Mouse (Mus musculus) testis, postnatal 10 days (tissue): ENCODE results near the gene Frmd6.

ENCODE experiments used
- DNase-seq: peaks from one replicate; pipeline ENCODE4 v3.0.0; 2021; ENCODE audit warnings: low spot score

Frmd6 gene

GRCm38 (mm10) chr12:70824729-70825650 lies at the start of gene Frmd6:
TSS of gene Frmd6 (plus strand) at chr12:70825514.
- peak; percentile 98 for DNase-seq

DNA sequence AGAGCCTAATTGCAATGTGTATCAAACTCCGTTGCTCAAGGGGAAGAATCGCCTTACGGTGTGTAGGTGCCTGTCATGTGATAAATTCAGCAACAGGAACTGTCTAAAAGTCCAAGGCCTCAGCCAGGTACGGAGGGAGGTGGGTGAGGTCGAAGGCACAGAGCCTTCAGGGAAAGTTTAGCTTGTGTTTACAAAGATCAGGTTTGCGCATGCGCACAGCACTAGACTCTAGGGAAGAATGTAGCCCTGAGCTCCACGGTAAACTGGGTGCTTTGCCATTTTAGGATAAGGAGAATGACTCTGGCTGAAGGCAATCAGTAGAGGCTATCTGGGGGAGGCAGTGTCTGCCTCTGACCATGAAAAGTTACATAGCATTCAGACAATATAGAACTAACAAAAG lies 49.7 kb upstream of the Frmd6 start:
- DNase-seq, result peak; percentile 72

DNA sequence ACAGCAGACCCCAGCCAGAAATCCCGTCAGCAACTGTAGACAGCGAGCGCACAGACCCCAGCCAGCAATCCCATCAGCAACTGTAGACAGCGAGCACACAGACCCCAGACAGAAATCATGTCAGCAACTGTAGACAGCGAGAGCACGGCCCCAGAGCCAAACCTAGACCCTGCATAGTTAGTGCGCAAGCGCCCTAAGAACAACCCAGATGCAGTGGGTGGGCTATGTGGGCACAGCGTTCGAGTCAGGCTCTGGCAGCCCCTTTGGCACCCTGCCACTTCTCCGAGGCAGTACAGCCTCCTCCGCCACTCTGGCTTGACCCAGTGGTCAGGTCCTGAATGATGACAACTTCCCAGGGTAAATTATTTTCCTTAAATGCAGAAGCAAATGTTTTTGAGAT lies 48.6 kb upstream of the Frmd6 start:
- peak; percentile 73 for DNase-seq

DNA sequence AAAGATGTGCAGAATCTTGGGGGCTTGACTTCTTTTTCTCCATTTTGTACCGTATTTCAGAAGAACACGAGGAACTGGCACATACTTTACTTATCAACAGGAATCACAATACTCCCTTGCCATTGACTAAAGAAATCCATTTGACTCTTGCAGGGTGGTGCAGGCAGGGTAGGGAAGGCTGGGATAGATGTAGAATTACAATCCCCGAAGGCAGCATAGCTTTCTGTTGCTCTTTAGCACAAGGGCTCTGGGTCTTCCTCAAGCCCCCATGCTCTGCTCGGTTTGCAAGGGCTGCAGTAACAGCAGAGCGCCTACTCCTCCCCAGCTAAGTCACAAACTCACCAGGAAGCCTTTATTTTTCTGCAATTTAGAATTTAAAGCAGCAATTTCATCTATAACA lies 47.8 kb upstream of the Frmd6 start:
- DNase-seq, result no peak

DNA sequence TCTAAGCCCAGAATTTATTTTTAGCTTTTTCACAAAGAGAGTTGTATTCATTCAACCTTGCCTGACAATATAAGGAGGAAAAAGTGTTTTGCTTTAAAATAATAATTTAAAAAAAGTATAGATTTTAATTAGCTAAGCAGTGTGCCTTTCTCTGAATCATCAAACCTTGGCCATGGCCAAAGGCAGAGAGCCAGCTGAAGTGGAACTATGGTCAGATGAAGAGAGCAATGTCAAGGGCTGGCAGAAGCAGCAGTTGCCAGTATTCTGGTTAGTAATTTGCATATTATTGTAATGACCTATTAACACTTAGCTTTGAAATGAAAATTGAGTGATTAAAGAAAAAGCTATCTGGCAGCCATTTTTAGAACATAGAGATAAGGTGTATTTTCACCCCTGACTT lies 47.4 kb upstream of the Frmd6 start:
- no peak for DNase-seq

- DNase-seq, result no peak
Measured at GRCm38 (mm10) chr12:70778271-70778670, 47.0 kb upstream of the Frmd6 start.

- no peak for DNase-seq
Measured at GRCm38 (mm10) chr12:70778724-70779123, 46.6 kb upstream of the Frmd6 start.

DNA sequence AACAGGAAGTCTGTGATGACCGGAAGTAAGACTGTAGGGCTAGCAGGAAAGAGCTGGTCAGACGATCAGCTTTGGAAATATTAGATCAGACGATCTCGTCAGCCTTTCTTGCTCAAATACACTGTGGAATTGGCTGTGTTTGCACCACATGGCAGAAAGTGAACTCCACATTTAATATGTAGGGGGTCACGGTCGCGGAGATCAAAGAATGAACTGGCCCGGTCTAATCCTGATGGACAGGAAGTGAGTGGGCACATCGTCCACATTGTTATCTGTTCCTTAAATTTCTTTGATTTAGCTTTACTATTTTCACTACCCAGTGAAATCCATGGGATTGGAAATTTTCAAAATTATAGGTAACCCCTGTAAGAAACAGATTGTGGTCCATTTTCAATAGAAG lies 42.3 kb upstream of the Frmd6 start:
- no peak for DNase-seq

DNA sequence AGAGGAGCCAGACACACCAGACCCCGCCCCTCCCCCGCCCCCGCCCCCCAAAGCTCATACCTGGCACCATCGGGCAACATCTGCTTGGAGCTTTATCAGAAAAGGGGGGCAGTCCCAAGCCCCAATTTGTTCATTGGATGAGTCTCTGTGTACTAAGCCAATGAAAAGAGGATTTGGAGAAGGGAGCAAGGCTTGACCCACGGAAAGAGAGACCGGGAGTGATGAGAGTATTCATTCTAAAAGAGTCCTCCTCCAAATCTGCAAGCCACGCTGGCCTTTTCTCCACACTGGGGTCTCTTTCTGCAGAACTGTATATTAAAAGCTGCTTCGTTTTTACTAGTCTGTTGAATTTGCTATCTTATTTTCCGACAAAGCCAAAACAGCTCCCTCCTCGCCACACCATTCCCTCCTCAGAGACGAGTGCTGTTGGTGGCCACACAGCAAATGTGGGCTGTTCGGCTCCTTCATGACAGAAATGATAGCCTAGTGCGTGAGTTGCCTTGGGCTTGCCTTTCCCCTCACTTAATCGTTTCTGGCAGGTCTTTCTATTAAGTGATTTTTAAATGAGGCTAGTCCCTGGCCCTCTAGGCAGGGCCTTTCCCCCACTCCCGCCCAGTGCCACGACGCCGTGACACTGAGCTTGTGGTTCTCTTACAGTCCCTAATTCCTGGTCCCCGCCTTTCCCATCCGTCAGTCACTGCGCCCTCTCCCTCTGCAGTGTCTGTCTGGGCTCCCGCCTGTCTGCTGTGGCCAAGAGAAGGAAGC lies 41.7 kb upstream of the Frmd6 start:
- no peak for DNase-seq

DNA sequence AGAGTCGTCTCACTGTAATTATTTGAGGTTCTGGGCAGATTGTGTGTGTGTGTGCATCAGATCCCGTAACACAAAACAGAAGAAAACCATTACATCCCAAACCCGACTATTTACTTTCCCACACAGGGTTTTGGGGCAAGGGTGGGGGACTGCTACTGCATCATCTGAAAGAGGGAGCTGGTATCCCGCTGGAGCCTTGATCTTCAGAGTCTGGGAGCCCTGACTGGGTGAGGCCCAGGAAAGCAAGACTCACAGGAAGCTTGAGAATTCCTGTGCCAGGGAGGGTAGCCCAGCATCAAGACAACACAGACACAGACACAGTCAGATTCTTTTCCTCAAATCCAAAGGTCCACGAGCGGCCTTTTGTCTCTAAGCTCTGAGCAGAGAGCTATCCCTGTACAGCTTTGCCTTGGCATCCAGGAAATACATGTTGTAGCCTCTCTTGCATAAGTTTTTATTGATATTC lies 41.0 kb upstream of the Frmd6 start:
- no peak for DNase-seq

GRCm38 (mm10) chr12:70789341-70789740 lies 36.0 kb upstream of the Frmd6 start:
- DNase-seq, result no peak

GRCm38 (mm10) chr12:70793291-70793690 lies 32.0 kb upstream of the Frmd6 start:
- DNase-seq, result no peak

- DNase-seq, result no peak
Measured at GRCm38 (mm10) chr12:70794543-70795388, 30.5 kb upstream of the Frmd6 start.

- no peak for DNase-seq
Measured at GRCm38 (mm10) chr12:70795389-70795711, 30.0 kb upstream of the Frmd6 start.

GRCm38 (mm10) chr12:70798496-70798895 lies 26.8 kb upstream of the Frmd6 start:
- DNase-seq, result peak; percentile 54

DNA sequence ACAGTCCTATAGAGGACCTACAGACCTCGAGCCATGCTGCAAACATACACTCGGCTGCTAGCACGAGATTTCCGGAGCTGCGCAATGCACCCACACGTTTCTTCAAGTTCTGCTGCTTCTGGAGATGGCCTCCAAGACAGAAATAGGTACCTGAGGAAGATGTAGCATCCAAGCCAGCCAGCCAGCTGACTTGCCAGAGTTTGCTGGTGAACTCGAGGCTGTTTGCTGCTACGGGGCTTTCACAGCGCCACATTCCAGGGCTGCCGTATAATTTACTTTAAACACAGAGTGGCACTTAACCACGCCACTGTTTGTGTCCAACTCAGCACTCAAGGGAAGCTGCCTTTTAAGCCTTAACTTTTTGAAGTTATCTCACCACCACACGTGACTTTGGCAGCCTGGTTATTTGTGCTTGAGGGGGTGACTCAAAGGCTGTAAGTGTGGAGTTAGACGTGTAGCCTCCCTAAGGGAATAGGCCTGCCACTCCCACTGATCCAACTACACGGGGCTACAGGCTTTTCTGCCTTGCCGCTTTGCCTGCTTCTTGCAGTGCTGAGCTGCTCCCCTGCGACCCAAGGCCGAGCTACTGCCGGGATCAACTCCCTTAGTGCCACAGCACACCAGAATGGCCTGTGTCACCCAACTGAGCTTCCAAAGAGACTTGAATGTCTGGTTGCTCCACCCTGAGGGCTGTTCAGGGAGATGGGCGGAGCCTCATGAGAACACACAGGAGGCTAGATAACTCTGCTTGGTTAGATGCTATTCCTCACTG lies 25.9 kb upstream of the Frmd6 start:
- no peak for DNase-seq

DNA sequence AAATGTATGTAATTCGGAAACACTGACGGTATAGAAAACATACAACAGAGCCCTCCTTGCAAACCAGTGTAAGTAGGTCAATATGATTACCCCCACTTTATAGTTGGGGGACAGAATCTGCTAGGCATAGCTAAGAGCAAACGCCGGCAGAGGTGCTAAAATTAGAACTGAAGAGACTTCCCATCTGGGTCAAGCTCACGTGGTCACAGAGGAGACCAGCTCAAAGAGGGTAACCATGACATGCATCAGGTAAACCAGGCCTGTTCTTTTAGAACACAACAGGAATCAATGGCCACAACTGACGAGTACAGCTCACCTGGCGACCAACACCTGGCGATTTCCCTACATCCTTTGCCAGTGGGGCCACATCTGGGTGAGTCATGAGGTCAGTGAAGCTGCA lies 25.2 kb upstream of the Frmd6 start:
- DNase-seq, result no peak

DNA sequence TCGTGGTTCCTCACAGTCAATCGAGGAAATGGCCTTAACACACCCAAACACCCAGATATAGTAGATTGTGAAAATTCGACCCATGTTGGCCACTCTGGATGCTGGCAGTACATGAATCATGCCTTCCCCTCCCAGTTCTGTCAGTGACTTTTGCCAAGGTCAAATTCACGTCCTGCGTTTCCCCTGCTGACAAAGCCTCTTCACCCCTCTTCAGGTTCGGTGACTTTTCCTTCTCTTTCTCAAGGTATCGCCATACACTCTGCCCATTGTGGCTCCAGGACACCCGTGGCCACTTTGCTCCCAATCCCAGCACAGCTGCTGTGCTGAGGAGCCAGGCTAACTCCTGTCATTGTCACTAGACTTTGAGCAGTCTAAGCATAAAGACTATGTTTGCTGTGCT lies 24.0 kb upstream of the Frmd6 start:
- no peak for DNase-seq

DNA sequence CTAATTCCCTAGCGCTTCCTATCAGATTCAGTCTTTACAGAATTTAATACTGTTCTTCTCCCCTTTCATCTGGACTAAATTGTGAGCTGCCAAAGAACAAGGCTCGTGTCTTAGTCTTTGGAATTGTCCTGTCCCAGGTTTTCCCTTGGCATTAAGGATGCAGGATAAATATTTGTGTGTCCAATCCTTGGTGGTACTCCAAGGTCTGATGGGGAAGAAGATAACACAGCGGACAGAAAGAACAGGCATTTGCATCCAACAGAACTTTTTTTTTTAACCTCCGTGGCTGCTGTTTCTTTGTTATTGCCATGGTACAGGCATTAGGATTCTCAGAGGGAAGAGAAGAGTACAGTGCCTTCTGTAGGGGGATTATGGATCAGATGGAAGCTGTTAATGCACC lies 21.8 kb upstream of the Frmd6 start:
- no peak for DNase-seq

GRCm38 (mm10) chr12:70804989-70805388 lies 20.3 kb upstream of the Frmd6 start:
- no peak for DNase-seq

GRCm38 (mm10) chr12:70807543-70807942 lies 17.8 kb upstream of the Frmd6 start:
- no peak for DNase-seq

- no peak for DNase-seq
Measured at GRCm38 (mm10) chr12:70807975-70808374, 17.3 kb upstream of the Frmd6 start.
